Mouse (Mus musculus): ENCODE data around the gene Unc5c. TPM values are rescaled to one million over a fixed set of nuclear protein-coding genes. Genes with fewer than 3 reads are reported as not detected.

Gene Unc5c
- polyA plus RNA-seq, 1 experiment = not detected

DNA sequence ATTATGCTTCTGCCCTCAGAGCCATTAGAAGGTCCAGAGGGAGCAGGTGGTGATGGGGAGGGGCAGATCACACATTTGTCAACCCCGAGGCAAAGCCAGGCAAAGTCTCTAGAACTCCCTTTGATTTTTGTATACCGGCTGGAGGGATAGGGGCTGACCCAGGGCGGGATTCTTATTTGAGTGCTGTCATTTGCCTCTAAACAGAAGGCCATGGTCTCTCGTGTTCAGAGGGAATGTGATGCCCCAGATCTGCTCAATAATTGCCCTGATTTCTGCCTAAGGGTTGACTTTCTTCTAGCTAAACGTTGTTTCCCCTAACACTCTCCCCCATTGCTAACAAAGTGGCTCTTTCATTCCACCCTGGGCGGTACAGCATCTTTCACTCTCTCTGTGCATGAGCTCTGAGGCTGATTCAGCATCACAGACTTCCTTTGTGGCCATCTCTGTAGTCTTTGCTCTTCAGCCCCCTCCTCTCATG lies 136.1 kb downstream of the Unc5c start:
- TF ChIP-seq GATA1 (IDR thresholded peaks at IDR 0.05; ENCODE audit: low read length) (no peak), TAL1 (IDR thresholded peaks at IDR 0.05; ENCODE audit: low read length) (no peak)
- Histone ChIP-seq H3K9me3 (ENCODE audit: control insufficient read depth, low read length) (no peaks in the 10 kb centered on the region), H3K4me1 (ENCODE audit: control insufficient read depth) (no peaks in the 10 kb centered on the region), H3K4me3 (replicated peaks) (no peak overlapping the region), H3K36me3 (ENCODE audit: control insufficient read depth) (no peaks in the 10 kb centered on the region), H3K27me3 (ENCODE audit: control insufficient read depth) (no peaks in the 10 kb centered on the region)

DNA sequence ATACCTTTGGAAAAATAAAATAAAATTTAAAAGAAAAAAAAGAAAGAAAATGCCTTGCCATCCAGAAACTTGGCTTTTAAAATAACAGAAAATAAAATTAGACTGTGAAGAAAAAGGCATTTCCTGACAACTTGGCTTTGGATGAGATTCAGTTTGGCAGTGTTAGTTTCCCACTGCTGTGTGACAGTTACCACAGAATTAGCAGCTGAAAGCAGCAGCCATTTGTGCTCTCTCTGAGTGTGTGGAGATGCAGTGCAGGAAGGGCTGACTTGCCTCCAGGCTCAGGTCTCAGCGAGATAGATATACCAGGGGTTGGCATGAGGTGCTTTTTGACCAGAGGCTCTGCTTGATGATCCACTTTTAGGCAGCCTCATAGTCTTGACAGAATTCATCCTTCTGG lies 151.7 kb downstream of the Unc5c start:
- H3K36me3 ChIP-seq (ENCODE audit: control insufficient read depth) = no peaks in the 10 kb centered on the region
- no peaks in the 10 kb centered on the region for H3K27me3 ChIP-seq (ENCODE audit: control insufficient read depth)
- H3K4me1 ChIP-seq (ENCODE audit: control insufficient read depth) = no peaks in the 10 kb centered on the region
- peaks cover 2% of the 10 kb centered on the region; the same call in 1 of the 2 replicates for H3K9me3 ChIP-seq (ENCODE audit: control insufficient read depth, low read length)
- H3K4me3 ChIP-seq (replicated peaks) = no peak overlapping the region
- TF ChIP-seq GATA1 (IDR thresholded peaks at IDR 0.05; ENCODE audit: low read length) (no peak), TAL1 (IDR thresholded peaks at IDR 0.05; ENCODE audit: low read length) (no peak)

DNA sequence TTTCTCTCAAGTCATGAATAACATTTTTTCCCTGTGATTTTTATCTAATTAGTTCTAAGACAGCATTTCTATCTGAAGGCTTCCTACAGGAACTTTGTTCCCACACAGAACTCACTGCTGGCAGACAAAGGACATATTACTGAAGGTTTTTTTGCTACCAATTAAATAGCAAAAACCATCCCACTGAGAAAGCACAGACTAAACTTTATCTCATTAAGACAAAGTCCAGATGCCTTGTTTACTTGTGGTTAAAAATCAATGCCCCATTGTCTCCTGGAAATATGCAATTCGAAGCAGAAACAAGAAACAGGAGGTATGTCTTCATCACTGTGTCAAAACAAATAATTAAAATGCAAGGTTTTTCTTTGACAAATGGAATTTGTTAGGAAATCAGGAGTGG lies 153.7 kb downstream of the Unc5c start:
- TF ChIP-seq GATA1 (IDR thresholded peaks at IDR 0.05; ENCODE audit: low read length) = no peak
- no peak for TF ChIP-seq TAL1 (IDR thresholded peaks at IDR 0.05; ENCODE audit: low read length)
- Histone ChIP-seq H3K27me3 (ENCODE audit: control insufficient read depth) (no peaks in the 10 kb centered on the region), H3K4me3 (replicated peaks) (no peak overlapping the region), H3K36me3 (ENCODE audit: control insufficient read depth) (no peaks in the 10 kb centered on the region), H3K4me1 (ENCODE audit: control insufficient read depth) (no peaks in the 10 kb centered on the region), H3K9me3 (ENCODE audit: control insufficient read depth, low read length) (peaks cover 2% of the 10 kb centered on the region; the same call in 1 of the 2 replicates)

DNA sequence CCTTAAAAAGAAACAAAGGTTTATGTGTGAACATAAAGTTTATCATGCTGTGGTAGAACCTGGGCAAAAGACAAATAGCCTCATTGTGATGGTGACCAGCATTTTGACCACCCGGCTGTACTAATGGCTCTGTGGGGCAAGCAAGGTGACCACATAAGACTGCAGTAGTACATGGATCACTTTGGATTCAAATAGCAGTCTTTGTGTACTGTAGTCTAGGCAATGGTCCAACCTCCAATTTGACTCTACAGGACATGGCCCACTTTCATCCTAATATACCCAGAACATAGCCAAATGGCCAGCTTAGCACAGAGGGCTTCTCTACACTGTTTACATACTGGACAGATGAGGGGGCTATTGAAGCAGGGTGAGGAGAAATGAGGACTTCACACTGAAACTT lies 156.5 kb downstream of the Unc5c start:
- Histone ChIP-seq H3K4me3 (replicated peaks) (no peak overlapping the region), H3K9me3 (ENCODE audit: control insufficient read depth, low read length) (peaks cover 2% of the 10 kb centered on the region; the same call in 1 of the 2 replicates), H3K4me1 (ENCODE audit: control insufficient read depth) (no peaks in the 10 kb centered on the region), H3K36me3 (ENCODE audit: control insufficient read depth) (no peaks in the 10 kb centered on the region), H3K27me3 (ENCODE audit: control insufficient read depth) (no peaks in the 10 kb centered on the region)
- TF ChIP-seq TAL1 (IDR thresholded peaks at IDR 0.05; ENCODE audit: low read length) (no peak), GATA1 (IDR thresholded peaks at IDR 0.05; ENCODE audit: low read length) (no peak)

DNA sequence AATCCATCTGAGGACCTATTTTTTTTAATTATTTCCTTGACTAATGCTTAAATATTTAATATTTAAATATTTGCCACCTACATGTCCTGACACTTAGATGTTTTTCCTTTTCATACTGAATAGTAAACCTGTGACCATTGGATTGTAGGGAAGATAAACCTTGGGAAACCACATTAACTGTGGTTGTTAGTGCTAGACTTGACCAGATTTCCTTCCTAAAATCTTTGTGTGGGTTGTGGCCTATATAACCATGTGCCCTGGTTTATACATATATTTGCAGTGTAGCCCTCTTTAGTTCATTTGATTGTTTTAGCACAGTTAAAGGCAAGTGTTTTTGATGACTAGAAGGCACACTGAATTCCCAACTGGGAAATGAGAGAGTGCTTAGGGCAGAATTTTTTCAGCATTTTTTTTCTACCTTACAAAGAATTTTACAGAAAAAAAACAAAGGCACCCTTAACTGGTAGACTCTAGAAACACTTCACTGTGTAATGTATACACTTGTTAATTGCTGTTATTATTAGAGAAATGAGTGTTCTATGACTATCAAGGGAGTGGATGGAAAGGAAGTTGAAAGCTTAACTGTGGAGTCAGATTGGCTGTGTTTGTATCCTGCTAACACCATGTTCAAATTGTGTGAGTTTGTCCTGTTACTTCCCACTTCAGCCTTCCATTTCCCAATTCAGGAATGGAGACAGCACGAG lies 162.1 kb downstream of the Unc5c start:
- TF ChIP-seq TAL1 (IDR thresholded peaks at IDR 0.05; ENCODE audit: low read length) (no peak), GATA1 (IDR thresholded peaks at IDR 0.05; ENCODE audit: low read length) (no peak)
- H3K4me1 ChIP-seq (ENCODE audit: control insufficient read depth) = no peaks in the 10 kb centered on the region
- no peaks in the 10 kb centered on the region for H3K36me3 ChIP-seq (ENCODE audit: control insufficient read depth)
- no peaks in the 10 kb centered on the region for H3K27me3 ChIP-seq (ENCODE audit: control insufficient read depth)
- no peak overlapping the region for H3K4me3 ChIP-seq (replicated peaks)
- no peaks in the 10 kb centered on the region for H3K9me3 ChIP-seq (ENCODE audit: control insufficient read depth, low read length)

DNA sequence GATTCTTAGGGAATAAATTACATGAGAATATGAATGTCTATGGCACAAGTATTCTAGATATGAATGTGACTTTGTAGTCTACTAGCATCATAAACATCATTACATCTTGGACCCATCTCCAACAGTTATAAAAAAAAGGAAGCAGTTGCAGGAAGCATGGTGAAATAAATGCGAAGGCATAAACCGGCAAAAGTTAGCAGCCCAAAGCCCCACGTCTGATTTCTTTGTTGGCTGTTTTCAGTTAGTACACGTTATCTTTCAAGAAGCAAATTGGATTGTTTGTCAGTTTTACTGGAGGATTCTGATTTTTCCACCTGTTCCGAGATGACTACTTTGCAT lies 162.6 kb downstream of the Unc5c start:
- TF ChIP-seq GATA1 (IDR thresholded peaks at IDR 0.05; ENCODE audit: low read length) = no peak
- Histone ChIP-seq H3K27me3 (ENCODE audit: control insufficient read depth) (no peaks in the 10 kb centered on the region), H3K4me1 (ENCODE audit: control insufficient read depth) (no peaks in the 10 kb centered on the region), H3K4me3 (replicated peaks) (no peak overlapping the region), H3K36me3 (ENCODE audit: control insufficient read depth) (no peaks in the 10 kb centered on the region), H3K9me3 (ENCODE audit: control insufficient read depth, low read length) (no peaks in the 10 kb centered on the region)

DNA sequence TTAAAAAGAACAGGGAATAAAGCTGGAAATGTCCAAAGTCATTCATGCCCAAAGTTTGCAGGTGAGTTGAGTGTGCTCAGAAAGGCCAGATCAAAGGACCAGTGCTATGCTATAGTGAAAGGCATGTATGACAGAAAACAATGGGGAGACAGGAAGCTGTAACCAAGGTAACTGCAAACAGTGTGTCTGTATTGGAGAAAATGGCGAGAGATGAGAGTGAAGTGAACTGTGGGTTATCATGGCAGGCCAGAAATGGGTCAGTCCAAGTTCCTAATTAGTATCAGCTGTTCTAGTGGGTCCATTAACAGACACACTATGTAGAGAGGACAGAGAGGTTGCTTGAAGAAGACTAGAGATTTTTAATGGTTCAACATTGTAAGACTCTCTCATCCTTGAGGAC lies 164.4 kb downstream of the Unc5c start:
- Histone ChIP-seq H3K4me1 (ENCODE audit: control insufficient read depth) (no peaks in the 10 kb centered on the region), H3K4me3 (replicated peaks) (no peak overlapping the region), H3K9me3 (ENCODE audit: control insufficient read depth, low read length) (no peaks in the 10 kb centered on the region), H3K36me3 (ENCODE audit: control insufficient read depth) (no peaks in the 10 kb centered on the region), H3K27me3 (ENCODE audit: control insufficient read depth) (no peaks in the 10 kb centered on the region)
- no peak for TF ChIP-seq GATA1 (IDR thresholded peaks at IDR 0.05; ENCODE audit: low read length)
- TF ChIP-seq TAL1 (IDR thresholded peaks at IDR 0.05; ENCODE audit: low read length) = no peak

DNA sequence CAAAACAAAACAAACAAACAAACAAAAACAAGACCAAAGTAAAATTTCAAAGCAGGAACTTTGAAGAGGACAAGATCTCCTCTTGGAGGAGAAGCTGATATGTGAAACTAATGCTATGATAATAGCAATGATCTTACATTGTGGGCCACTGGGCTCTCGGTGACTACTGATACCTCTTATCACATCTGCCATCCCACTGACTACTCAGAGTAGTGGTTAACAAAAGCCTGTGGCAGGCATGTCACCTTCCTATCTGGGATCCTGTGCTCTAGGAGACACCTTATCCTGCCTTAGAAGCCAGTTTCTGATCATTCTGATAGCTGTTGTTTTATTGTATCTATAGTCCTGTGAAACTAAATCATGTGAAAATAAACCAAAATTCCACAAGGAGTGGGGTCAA lies 172.9 kb downstream of the Unc5c start:
- Histone ChIP-seq H3K36me3 (ENCODE audit: control insufficient read depth) (no peaks in the 10 kb centered on the region), H3K9me3 (ENCODE audit: control insufficient read depth, low read length) (no peaks in the 10 kb centered on the region), H3K4me1 (ENCODE audit: control insufficient read depth) (no peaks in the 10 kb centered on the region), H3K4me3 (replicated peaks) (no peak overlapping the region), H3K27me3 (ENCODE audit: control insufficient read depth) (no peaks in the 10 kb centered on the region)
- TF ChIP-seq TAL1 (IDR thresholded peaks at IDR 0.05; ENCODE audit: low read length) (no peak), GATA1 (IDR thresholded peaks at IDR 0.05; ENCODE audit: low read length) (no peak)

DNA sequence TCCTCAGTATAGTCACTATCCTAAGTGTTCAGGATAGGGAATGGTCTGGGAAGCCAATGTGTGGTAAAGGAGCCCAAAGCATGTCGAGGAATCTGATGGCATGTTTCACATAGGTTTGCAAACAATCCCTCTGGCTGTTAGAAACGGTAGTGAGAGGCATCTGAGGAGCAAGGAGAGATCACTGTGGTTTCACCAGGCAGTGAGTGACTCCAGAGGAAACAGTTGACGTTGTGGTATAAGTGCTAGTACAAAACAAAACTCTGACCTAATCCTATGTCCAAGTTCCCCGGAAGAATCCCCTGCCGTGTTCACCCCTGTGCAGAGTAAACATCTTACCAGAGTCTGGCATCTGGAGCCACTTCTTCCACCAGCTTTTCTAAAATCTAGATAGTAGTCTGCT lies 179.2 kb downstream of the Unc5c start:
- no peak overlapping the region for H3K4me3 ChIP-seq (replicated peaks)
- no peaks in the 10 kb centered on the region for H3K27me3 ChIP-seq (ENCODE audit: control insufficient read depth)
- H3K9me3 ChIP-seq (ENCODE audit: control insufficient read depth, low read length) = no peaks in the 10 kb centered on the region
- H3K36me3 ChIP-seq (ENCODE audit: control insufficient read depth) = no peaks in the 10 kb centered on the region
- no peak for TF ChIP-seq TAL1 (IDR thresholded peaks at IDR 0.05; ENCODE audit: low read length)
- TF ChIP-seq GATA1 (IDR thresholded peaks at IDR 0.05; ENCODE audit: low read length) = no peak
- no peaks in the 10 kb centered on the region for H3K4me1 ChIP-seq (ENCODE audit: control insufficient read depth)

DNA sequence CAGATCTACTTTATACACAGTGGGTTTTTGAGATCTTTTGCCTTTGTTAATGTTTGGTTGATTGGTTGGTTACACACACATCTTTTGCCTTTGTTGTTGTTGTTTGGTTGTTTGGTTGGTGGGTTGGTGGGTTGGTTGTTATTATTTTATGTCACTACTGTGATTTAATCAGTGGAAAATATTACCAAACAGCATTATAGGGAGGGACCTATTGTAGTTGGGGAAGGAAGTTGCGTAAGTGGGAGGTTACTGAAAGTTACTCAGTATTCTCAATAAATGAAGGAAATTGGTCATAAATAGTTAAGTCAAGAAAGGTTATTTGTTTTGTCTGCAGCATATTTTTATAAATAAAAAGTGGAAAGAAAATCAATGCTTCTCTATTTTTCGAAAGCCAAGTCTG lies 181.6 kb downstream of the Unc5c start:
- Histone ChIP-seq H3K27me3 (ENCODE audit: control insufficient read depth) (no peaks in the 10 kb centered on the region), H3K9me3 (ENCODE audit: control insufficient read depth, low read length) (no peaks in the 10 kb centered on the region), H3K4me1 (ENCODE audit: control insufficient read depth) (no peaks in the 10 kb centered on the region), H3K4me3 (replicated peaks) (no peak overlapping the region), H3K36me3 (ENCODE audit: control insufficient read depth) (no peaks in the 10 kb centered on the region)
- TF ChIP-seq GATA1 (IDR thresholded peaks at IDR 0.05; ENCODE audit: low read length) (no peak), TAL1 (IDR thresholded peaks at IDR 0.05; ENCODE audit: low read length) (no peak)
